Mouse (Mus musculus): Measurements from ENCODE around the gene Cyp1a1.
"Not testable (repeated sequence)": the region's sequence is repeated elsewhere in the genome, so short reads cannot be mapped to it uniquely, and the experiment has no call there.

The Cyp1a1 gene

DNA sequence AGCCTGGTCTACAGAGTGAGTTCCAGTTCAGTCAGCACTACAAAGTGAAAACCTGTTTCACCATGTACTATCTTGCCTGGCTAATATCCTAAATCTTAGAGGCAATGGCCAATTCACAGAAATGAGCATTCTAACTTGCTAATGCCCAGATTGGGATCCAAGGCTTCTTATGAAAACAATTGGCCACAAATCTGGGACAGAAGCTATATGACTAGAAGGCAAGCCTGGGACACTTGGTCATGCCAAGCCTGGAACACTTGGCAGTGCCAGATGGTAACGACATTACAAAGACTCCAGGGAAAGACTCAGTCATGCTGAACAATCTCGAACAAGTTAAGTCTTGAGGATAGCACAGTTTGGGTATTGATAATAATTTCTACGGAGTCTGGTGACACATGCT, 18.8 kb downstream of the Cyp1a1 start:
- H3K27me3 ChIP-seq (ENCODE audit: control insufficient read depth, insufficient read depth, low read length, poor library complexity, severe bottlenecking), result no peaks in the 10 kb centered on the region
- no peak for DNase-seq (ENCODE audit: low read depth, low spot score)

DNA sequence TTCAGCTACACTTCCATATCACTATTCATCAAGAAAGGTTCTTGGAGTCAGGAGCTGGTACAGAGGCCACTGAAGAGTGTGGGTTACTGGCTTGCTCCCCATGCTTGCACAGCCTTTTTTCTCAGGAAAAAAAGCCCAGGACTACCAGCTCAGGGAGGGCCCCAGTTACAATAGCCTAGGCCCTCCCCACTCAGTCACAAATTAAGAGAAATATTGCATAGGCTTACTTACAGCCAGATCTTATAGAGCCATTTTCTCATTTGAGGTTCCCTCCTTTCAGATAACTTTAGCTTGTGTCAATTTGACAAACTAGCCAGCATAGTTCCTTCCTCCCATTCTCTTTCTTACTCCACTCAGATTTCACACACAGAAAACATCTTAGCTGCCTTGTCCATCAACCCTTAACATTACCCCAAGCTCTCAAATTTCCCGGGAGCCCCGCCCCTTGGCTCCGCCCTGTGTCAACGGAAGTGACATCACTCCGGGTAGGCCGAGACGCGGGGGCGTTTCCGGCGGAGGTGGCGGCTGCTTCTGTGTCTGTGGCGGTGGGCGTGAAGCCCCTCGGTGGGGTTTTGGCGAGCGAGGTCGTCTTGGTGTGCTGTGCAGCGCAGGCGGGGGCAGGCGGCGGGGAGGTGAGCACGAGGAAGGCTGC, 20.5 kb downstream of the Cyp1a1 start, which contains the start of gene Edc3:
TSS of gene Edc3 (plus strand) at position 473 of the 652 bp plus-strand sequence.
- DNase-seq (ENCODE audit: low read depth, low spot score), result peak; percentile 89
- Histone ChIP-seq H3K27me3 (ENCODE audit: control insufficient read depth, insufficient read depth, low read length, poor library complexity, severe bottlenecking) (no peaks in the 10 kb centered on the region), H3K36me3 (ENCODE audit: control insufficient read depth, insufficient read depth, low read length, poor library complexity, severe bottlenecking) (peaks cover under 1% of the 10 kb centered on the region; the same call in 1 of the 2 replicates)

More for the DNA sequence above, 18.8 kb downstream of the Cyp1a1 start:
- no peaks in the 10 kb centered on the region for H3K36me3 ChIP-seq (ENCODE audit: control insufficient read depth, insufficient read depth, low read length, poor library complexity, severe bottlenecking)

DNA sequence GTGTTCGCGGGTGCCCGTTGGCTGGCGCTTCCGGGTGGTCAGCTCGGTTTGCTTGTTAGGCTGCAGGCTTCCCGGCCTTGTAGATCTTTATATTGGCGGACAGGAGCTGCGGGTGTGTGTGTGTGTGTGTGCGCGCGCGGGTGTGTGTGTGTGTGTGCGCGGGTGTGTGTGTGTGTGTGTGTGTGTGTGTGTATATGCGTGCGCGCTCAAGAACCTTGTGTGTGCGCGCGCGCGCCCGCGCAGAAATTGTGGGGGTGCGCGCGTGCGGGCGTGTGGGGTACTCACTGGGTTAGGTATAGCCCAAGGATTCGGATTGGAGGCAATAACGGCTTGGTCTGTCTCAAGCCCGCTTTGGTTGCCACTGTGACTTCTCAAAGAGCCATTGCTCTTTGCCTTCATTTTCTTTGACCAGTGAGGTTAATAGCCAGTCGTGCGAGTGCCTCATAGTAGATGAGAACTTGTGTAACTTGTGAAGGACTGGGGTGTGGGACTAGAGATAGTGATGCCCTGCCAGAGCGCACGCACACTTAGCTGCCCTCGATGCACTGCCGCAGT, 21.1 kb downstream of the Cyp1a1 start:
- no peak for DNase-seq (ENCODE audit: low read depth, low spot score)
- peaks cover 4% of the 10 kb centered on the region for H3K36me3 ChIP-seq (ENCODE audit: control insufficient read depth, insufficient read depth, low read length, poor library complexity, severe bottlenecking)
- no peaks in the 10 kb centered on the region for H3K27me3 ChIP-seq (ENCODE audit: control insufficient read depth, insufficient read depth, low read length, poor library complexity, severe bottlenecking)

DNA sequence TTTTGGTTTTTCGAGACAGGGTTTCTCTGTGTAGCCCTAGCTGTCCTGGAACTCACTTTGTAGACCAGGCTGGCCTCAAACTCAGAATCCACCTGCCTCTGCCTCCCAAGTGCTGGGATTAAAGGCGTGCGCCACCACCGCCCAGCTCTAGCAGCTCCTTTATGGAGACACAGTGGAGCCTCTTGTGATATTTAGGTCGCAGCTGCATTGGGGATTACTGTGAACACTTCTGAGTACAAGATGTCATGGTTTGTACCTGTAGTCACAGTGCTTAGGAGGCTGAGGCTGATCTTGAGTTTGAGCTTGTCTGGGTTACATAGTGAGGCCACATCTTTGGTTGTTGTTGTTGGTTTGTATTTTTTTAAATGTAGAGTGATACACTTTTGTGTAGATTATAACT, 22.5 kb downstream of the Cyp1a1 start:
- H3K36me3 ChIP-seq (ENCODE audit: control insufficient read depth, insufficient read depth, low read length, poor library complexity, severe bottlenecking), result peaks cover 12% of the 10 kb centered on the region
- not testable (repeated sequence) for DNase-seq (ENCODE audit: low read depth, low spot score); H3K27me3 ChIP-seq (ENCODE audit: control insufficient read depth, insufficient read depth, low read length, poor library complexity, severe bottlenecking)

DNA sequence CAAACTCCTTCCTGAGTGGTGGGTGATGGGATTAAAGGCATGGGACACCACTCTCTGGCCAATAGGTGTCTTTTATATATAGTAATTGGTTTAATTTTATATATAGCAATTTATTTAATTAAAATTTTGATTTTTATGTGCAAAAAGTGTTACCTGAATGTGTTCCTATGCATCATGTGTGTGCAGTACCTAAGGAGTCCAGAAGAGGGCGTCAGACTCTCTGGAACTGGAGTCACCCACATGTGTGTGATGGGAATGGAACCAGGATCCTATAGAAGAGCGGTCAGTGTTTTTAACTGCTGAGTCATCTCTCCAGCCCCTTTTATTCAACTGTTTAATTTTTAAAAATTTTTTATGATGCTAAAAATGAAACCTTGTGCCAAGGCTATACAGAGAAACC, 24.5 kb downstream of the Cyp1a1 start:
- peaks cover 24% of the 10 kb centered on the region for H3K36me3 ChIP-seq (ENCODE audit: control insufficient read depth, insufficient read depth, low read length, poor library complexity, severe bottlenecking)
- no peaks in the 10 kb centered on the region for H3K27me3 ChIP-seq (ENCODE audit: control insufficient read depth, insufficient read depth, low read length, poor library complexity, severe bottlenecking)
- peak; percentile 31 for DNase-seq (ENCODE audit: low read depth, low spot score)

DNA sequence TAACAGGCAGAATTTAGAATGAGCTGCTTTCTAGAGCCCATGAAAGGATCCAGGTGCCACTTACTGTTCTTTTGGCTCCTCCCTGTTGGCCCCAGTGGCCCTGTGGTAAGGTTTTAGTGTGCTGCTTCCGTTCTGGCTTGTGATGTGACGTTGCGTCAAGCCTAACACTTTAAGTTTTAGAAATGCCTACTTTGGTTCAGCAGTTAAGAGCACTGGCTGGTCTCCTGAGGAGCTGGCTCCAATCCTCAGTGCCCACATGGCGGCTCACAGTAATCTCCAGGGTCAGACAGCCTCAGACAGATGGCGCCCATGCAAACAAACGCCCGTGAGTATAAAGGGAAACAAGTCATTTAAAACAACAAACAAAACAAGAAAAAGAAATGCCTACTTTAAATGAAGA, 30.7 kb downstream of the Cyp1a1 start:
- Histone ChIP-seq H3K27me3 (ENCODE audit: control insufficient read depth, insufficient read depth, low read length, poor library complexity, severe bottlenecking) (no peaks in the 10 kb centered on the region), H3K36me3 (ENCODE audit: control insufficient read depth, insufficient read depth, low read length, poor library complexity, severe bottlenecking) (peaks cover 32% of the 10 kb centered on the region)
- DNase-seq (ENCODE audit: low read depth, low spot score), result no peak

DNA sequence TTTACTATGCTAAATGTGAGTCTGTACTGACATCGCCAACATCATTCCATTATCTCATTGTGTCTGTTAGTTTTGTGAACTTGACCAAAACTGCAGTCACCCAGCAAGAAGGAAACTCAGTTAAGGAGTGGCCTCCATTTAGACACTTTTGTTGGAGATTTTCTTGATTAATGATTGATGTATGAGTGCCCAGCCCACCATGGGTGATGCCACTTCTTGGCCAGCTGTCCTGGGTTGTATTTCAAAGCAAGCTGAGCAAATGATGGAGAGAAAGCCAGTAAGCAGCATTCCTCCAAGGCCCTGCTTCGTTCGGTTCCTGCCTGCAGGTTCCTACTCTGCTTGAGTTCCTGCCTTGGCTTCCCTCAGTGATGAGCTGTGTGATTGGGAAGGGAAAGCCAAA, 33.0 kb downstream of the Cyp1a1 start:
- no peaks in the 10 kb centered on the region for H3K27me3 ChIP-seq (ENCODE audit: control insufficient read depth, insufficient read depth, low read length, poor library complexity, severe bottlenecking)
- no peak for DNase-seq (ENCODE audit: low read depth, low spot score)
- H3K36me3 ChIP-seq (ENCODE audit: control insufficient read depth, insufficient read depth, low read length, poor library complexity, severe bottlenecking), result peaks cover 20% of the 10 kb centered on the region

DNA sequence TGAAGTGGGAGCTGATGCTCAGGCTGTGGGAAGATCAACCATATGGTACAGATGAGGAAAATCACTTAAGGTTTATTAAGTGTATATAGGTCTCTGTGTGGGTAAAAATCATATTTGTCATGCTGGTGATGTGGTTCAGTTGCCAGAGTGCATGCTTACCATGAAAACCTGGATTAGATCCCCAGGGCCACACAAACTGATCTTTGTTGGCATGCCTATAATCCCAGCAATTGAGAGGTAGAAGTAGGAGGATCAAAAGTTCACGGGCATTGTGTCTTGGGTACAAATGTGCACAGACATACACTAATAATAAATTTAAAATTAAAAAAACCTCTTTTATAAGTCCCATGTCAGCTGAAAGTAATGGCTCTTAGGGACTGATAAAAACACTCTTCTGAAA, 34.6 kb downstream of the Cyp1a1 start:
- DNase-seq (ENCODE audit: low read depth, low spot score), result no peak
- peaks cover 10% of the 10 kb centered on the region for H3K36me3 ChIP-seq (ENCODE audit: control insufficient read depth, insufficient read depth, low read length, poor library complexity, severe bottlenecking)
- H3K27me3 ChIP-seq (ENCODE audit: control insufficient read depth, insufficient read depth, low read length, poor library complexity, severe bottlenecking), result no peaks in the 10 kb centered on the region

DNA sequence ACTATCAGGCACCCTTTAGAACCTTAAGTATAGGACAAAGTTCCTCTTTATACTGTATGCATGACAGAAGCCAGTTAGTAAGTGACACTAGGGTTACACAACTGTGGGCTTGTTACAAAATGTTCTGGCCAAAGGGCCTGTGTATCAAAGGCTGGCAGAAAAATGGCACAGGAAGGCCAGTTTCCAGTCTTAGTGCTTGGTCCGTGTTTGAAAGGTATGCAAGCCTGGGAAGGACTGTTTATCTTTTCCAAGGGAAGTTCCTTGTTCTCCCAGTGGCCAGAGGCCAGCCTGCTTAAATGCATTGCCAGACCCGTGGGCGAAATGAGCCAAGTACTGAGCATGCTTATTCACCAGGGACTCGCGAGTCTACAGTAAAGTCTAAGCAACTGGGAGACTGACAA, 35.6 kb downstream of the Cyp1a1 start:
- DNase-seq (ENCODE audit: low read depth, low spot score), result peak; percentile 15
- Histone ChIP-seq H3K27me3 (ENCODE audit: control insufficient read depth, insufficient read depth, low read length, poor library complexity, severe bottlenecking) (no peaks in the 10 kb centered on the region), H3K36me3 (ENCODE audit: control insufficient read depth, insufficient read depth, low read length, poor library complexity, severe bottlenecking) (peaks cover 8% of the 10 kb centered on the region)

DNA sequence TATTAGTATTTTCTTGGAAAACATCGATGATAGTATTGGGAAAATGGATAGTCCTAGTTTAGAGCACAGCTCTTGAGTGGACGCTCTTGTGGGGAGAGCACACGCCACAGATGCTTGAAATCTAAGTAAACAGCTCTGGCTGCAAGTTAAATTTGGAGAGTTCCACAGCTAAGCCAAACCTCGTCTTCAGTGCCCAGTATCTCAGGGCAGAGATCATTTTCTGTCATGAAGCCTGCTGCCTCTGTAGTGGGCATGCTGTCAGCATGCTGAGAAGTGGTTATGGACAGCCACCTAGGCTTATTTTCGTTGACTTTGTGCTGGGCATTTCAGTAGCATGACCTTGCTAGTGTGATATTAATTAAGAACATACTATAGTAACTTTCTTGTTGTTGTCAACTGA, 36.1 kb downstream of the Cyp1a1 start:
- Histone ChIP-seq H3K36me3 (ENCODE audit: control insufficient read depth, insufficient read depth, low read length, poor library complexity, severe bottlenecking) (peaks cover 8% of the 10 kb centered on the region), H3K27me3 (ENCODE audit: control insufficient read depth, insufficient read depth, low read length, poor library complexity, severe bottlenecking) (no peaks in the 10 kb centered on the region)
- no peak for DNase-seq (ENCODE audit: low read depth, low spot score)

DNA sequence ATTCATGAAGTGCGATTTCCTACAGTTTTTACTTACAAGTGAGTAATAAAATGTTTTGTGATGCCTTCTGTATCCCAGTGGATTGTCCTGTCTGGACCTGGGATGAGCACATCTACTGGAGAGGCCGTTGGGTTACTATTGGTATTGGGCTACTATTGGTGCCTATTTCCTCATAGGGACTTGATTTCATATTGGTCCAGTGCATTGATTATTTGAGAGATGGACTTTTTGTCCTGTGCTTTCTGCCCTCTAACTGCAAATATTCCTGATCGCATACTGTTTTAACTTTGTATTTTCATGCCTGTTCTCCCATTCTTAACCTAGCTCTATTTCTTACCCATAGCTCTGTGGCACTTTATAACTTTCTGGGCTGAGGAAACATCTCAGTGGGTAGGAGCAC, 37.0 kb downstream of the Cyp1a1 start:
- no peaks in the 10 kb centered on the region for H3K27me3 ChIP-seq (ENCODE audit: control insufficient read depth, insufficient read depth, low read length, poor library complexity, severe bottlenecking)
- H3K36me3 ChIP-seq (ENCODE audit: control insufficient read depth, insufficient read depth, low read length, poor library complexity, severe bottlenecking), result peaks cover 10% of the 10 kb centered on the region
- no peak for DNase-seq (ENCODE audit: low read depth, low spot score)

DNA sequence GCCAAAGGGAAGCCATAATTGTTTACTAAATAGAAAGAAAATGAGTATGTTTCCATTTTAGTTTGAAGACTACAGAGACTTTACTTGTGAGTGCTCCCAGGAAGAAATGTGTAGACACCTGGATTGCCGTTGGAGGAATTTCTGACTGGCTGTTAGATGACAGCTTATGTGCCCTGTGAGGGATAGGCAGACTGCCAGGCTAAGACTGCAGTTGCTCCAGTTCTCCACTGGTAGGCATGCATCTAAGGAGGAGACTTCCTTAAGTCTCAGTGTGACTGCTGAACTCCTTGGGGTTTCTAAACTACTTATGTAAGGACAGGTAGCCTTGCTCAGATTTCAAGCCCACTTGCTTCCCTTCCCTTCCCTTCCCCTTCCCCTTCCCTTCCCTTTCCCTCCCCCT, 40.6 kb downstream of the Cyp1a1 start:
- DNase-seq (ENCODE audit: low read depth, low spot score), result peak; percentile 44
- Histone ChIP-seq H3K27me3 (ENCODE audit: control insufficient read depth, insufficient read depth, low read length, poor library complexity, severe bottlenecking) (no peaks in the 10 kb centered on the region), H3K36me3 (ENCODE audit: control insufficient read depth, insufficient read depth, low read length, poor library complexity, severe bottlenecking) (peaks cover 6% of the 10 kb centered on the region)

DNA sequence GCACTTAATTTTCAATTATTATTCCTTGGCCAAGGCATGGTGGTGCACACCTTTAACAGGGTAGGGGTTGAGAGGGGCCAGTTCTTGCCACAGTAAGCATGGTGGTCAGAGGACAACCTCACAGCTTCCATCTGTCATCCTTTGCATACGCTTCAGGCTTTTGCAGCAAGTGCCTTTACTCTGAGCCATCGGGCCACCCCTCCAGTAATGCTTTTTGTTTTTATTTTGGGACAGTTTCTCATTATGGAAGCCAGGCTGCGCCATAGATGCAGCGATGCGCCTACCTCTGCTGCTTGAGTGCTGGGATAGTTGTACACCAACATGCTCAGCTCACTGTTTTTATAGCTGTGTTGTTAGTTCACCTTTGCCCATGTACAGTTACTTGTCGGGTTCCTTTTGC, 45.9 kb downstream of the Cyp1a1 start:
- Histone ChIP-seq H3K36me3 (ENCODE audit: control insufficient read depth, insufficient read depth, low read length, poor library complexity, severe bottlenecking) (peaks cover 3% of the 10 kb centered on the region), H3K27me3 (ENCODE audit: control insufficient read depth, insufficient read depth, low read length, poor library complexity, severe bottlenecking) (no peaks in the 10 kb centered on the region)
- no peak for DNase-seq (ENCODE audit: low read depth, low spot score)

DNA sequence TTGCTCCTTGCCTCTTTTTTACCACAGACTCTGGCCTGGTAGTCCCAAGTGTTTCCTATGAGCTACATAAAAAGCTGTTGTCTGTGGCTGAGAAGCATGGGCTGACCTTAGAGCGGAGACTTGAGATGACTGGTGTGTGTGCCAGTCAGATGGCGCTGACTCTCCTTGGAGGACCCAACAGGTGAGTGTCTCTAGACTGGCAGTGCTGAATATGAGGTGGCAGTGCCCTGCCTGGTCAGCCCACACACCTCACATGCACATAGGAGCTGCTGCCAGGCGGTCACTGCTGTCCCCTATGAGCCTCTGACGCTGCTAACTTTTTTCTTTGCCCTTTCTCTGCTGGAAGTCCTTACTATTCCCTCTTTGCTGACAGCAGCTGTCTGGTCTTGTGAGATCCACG, 52.1 kb downstream of the Cyp1a1 start:
- no peak for DNase-seq (ENCODE audit: low read depth, low spot score)
- no peaks in the 10 kb centered on the region; the same call in none of the 2 replicates for H3K36me3 ChIP-seq (ENCODE audit: control insufficient read depth, insufficient read depth, low read length, poor library complexity, severe bottlenecking)

DNA sequence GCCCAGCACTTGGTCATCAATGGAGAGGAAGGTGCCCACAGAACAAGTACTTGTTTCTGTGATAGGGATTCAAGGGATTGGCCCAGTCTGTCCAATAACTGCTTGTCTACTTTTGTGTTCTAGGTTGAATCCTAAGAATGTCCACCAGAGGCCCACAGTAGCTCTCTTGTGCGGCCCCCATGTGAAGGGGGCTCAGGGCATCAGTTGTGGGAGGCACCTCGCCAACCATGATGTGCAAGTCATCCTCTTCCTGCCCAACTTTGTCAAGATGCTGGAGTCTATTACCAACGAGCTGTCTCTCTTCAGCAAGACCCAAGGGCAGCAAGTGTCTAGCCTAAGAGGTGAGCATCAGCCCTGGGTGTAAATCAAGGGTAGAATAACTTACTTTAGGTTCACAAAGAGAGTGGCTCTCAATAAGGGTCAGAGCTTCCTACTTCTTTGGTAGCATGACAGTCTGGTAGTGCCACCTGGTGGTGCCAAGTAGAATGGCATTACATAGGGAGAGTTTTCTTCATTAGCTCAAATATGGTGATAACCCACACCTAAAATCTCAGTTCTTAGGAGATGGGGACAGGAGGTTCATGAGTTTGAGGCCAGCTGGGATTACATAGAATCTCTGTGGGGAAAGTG, 56.8 kb downstream of the Cyp1a1 start:
- DNase-seq (ENCODE audit: low read depth, low spot score), result peak; percentile 84
- Histone ChIP-seq H3K36me3 (ENCODE audit: control insufficient read depth, insufficient read depth, low read length, poor library complexity, severe bottlenecking) (peaks cover 5% of the 10 kb centered on the region), H3K27me3 (ENCODE audit: control insufficient read depth, insufficient read depth, low read length, poor library complexity, severe bottlenecking) (no peaks in the 10 kb centered on the region)

More for the DNA sequence above, 52.1 kb downstream of the Cyp1a1 start:
- no peaks in the 10 kb centered on the region for H3K27me3 ChIP-seq (ENCODE audit: control insufficient read depth, insufficient read depth, low read length, poor library complexity, severe bottlenecking)
